Mouse (Mus musculus) macrophage (primary cell): ENCODE measurements around the gene BC048671. TPM values are rescaled to one million over a fixed set of nuclear protein-coding genes. Genes with fewer than 3 reads are reported as not detected.

Experiments used
- H3K27ac ChIP-seq: fragments of 350-480 bp; formaldehyde crosslinking; 2 replicates; pipeline ENCODE4 v1.9.0; 2021
- H3K36me3 ChIP-seq: fragments of 350-480 bp; formaldehyde crosslinking; 2 replicates; pipeline ENCODE4 v1.9.0; 2021; ENCODE audit errors: inconsistent target
- H3K4me3 ChIP-seq: fragments of 350-480 bp; formaldehyde crosslinking; 2 replicates; pipeline ENCODE4 v1.9.0; 2021; ENCODE audit errors: inconsistent target
- H3K79me2 ChIP-seq: fragments of 350-480 bp; formaldehyde crosslinking; 2 replicates; pipeline ENCODE4 v1.9.0; 2021; ENCODE audit errors: inconsistent target
- WGBS: methylation state at CpG from one replicate; pipeline ENCODE4 v1.1.7; 2026; ENCODE audit warnings: inconsistent platforms; ENCODE audit not compliant: missing documents; 5-methylcytosine and 5-hydroxymethylcytosine counted together
- polyA plus RNA-seq: library from polyadenylated mRNA; stranded (reverse); fragments of 250-400 nt; gene quantifications from 3 replicates; pipeline ENCODE4 v1.2.4, GENCODE M21; 2018; ENCODE audit warnings: inconsistent platforms

BC048671 gene
- polyA plus RNA-seq, 1 experiment from 2014 or later: not detected

- H3K36me3 ChIP-seq: no peaks in the 10 kb centered on the region
- H3K4me3 ChIP-seq: no peak overlapping the region
- 10% methylated on average over 1 of the region's 1 CpGs for WGBS
- no peaks in the 10 kb centered on the region for H3K79me2 ChIP-seq
- no peak overlapping the region for H3K27ac ChIP-seq
These were observed 28.9 kb downstream of the BC048671 start for GRCm38 (mm10) chr6:90329953-90330352.

GRCm38 (mm10) chr6:90332561-90333425, 31.8 kb downstream of the BC048671 start, which contains the start of gene Uroc1:
Gene Uroc1 (plus strand): TSS chr6:90333284.
- no peaks in the 10 kb centered on the region for H3K79me2 ChIP-seq
- no peaks in the 10 kb centered on the region for H3K36me3 ChIP-seq
- H3K4me3 ChIP-seq: no peak within 1 kb of the TSS
- 88% methylated on average over 7 of the region's 7 CpGs for WGBS
- H3K27ac ChIP-seq: no peak within 1 kb of the TSS

GRCm38 (mm10) chr6:90334244-90334643, 33.2 kb downstream of the BC048671 start:
- no peak overlapping the region for H3K27ac ChIP-seq
- no peaks in the 10 kb centered on the region for H3K79me2 ChIP-seq
- 20% methylated on average over 3 of the region's 3 CpGs for WGBS
- H3K36me3 ChIP-seq: no peaks in the 10 kb centered on the region
- no peak overlapping the region for H3K4me3 ChIP-seq

- WGBS: 83% methylated on average over 2 of the region's 2 CpGs
- H3K27ac ChIP-seq: no peak overlapping the region
These were observed 41.3 kb downstream of the BC048671 start for GRCm38 (mm10) chr6:90342343-90342742.

GRCm38 (mm10) chr6:90347183-90347582, 46.2 kb downstream of the BC048671 start:
- Histone ChIP-seq H3K4me3 (no peak overlapping the region), H3K27ac (no peak overlapping the region), H3K79me2 (no peaks in the 10 kb centered on the region), H3K36me3 (no peaks in the 10 kb centered on the region)
- WGBS: 53% methylated on average over 4 of the region's 4 CpGs

More at GRCm38 (mm10) chr6:90342343-90342742, 41.3 kb downstream of the BC048671 start:
- Histone ChIP-seq H3K36me3 (no peaks in the 10 kb centered on the region), H3K4me3 (no peak overlapping the region), H3K79me2 (no peaks in the 10 kb centered on the region)

- WGBS: 76% methylated on average over 4 of the region's 4 CpGs
- Histone ChIP-seq H3K36me3 (no peaks in the 10 kb centered on the region), H3K79me2 (no peaks in the 10 kb centered on the region), H3K4me3 (no peak overlapping the region), H3K27ac (no peak overlapping the region)
These were observed 47.5 kb downstream of the BC048671 start for GRCm38 (mm10) chr6:90348500-90348899.

- Histone ChIP-seq H3K27ac (no peak overlapping the region), H3K79me2 (no peaks in the 10 kb centered on the region), H3K4me3 (no peak overlapping the region), H3K36me3 (no peaks in the 10 kb centered on the region)
- WGBS: 90% methylated on average over 2 of the region's 2 CpGs
These were observed 49.0 kb downstream of the BC048671 start for GRCm38 (mm10) chr6:90350011-90350410.

Other genes starting within 250 kb of the BC048671 start
- not detected in 3 replicates for gene Vmn1r49, start 222.7 kb upstream of the BC048671 start, polyA plus RNA-seq
- gene Vmn1r50, start 199.8 kb upstream of the BC048671 start, polyA plus RNA-seq: not detected in 3 replicates
- gene Vmn1r51, start 178.6 kb upstream of the BC048671 start, polyA plus RNA-seq: not detected in 3 replicates
- not detected in 3 replicates for gene Vmn1r52, start 126.4 kb upstream of the BC048671 start, polyA plus RNA-seq
- not detected in 3 replicates for gene V1ra8, start 98.4 kb upstream of the BC048671 start, polyA plus RNA-seq
- gene Vmn1r53, start 76.8 kb upstream of the BC048671 start, polyA plus RNA-seq: not detected in 3 replicates
- not detected in 3 replicates for gene Vmn1r54, start 54.9 kb upstream of the BC048671 start, polyA plus RNA-seq
- not detected in 3 replicates for gene Chst13, start 24.0 kb downstream of the BC048671 start, polyA plus RNA-seq
- gene Uroc1, start 32.1 kb downstream of the BC048671 start, polyA plus RNA-seq: not detected in 3 replicates
- 7.2 to 12.6 TPM (median 12.0 TPM) in 3 replicates for gene Zxdc, start 68.3 kb downstream of the BC048671 start, polyA plus RNA-seq
- not detected in 3 replicates for gene Cfap100, start 127.6 kb downstream of the BC048671 start, polyA plus RNA-seq
- gene Klf15, start 161.4 kb downstream of the BC048671 start, polyA plus RNA-seq: 0.06 to 0.23 TPM (median 0.08 TPM) in 3 replicates
- 9.4 to 16.6 TPM (median 12.7 TPM) in 3 replicates for gene Aldh1l1, start 185.2 kb downstream of the BC048671 start, polyA plus RNA-seq